Mouse (Mus musculus) CH12.LX (cell line): Measurements from ENCODE around the gene Zswim1.

ENCODE experiments used
- CHD1 ChIP-seq: IDR thresholded peaks from 2 replicates; pipeline ENCODE4 v1.6.1; 2012; ENCODE audit warnings: low read depth, low read length, improper control_type of control experiment, inconsistent platforms
- CHD2 ChIP-seq: IDR thresholded peaks from 2 replicates; pipeline ENCODE4 v1.6.1; 2011; ENCODE audit warnings: low read length, improper control_type of control experiment
- CTCF ChIP-seq, 2 experiments: IDR thresholded peaks in 1 of 2; conservative IDR thresholded peaks in 1 of 2; 2 replicates each; pipeline ENCODE4 v1.5.1; 2011 to 2012; ENCODE audit warnings: low read depth in 2 of 2, low read length in 2 of 2, improper control_type of control experiment in 1 of 2, inconsistent platforms in 1 of 2, mild to moderate bottlenecking in 1 of 2, moderate library complexity in 1 of 2
- EP300 ChIP-seq: IDR thresholded peaks from 2 replicates; pipeline ENCODE4 v1.6.1; 2011; ENCODE audit warnings: low read length, improper control_type of control experiment
- HCFC1 ChIP-seq: IDR thresholded peaks from 2 replicates; pipeline ENCODE4 v1.6.1; 2012; ENCODE audit warnings: low read depth, mild to moderate bottlenecking, inconsistent platforms, low read length, improper control_type of control experiment
- JUND ChIP-seq: conservative IDR thresholded peaks from 2 replicates; pipeline ENCODE4 v1.6.1; 2011; ENCODE audit warnings: low read depth, low read length, improper control_type of control experiment
- KAT2A ChIP-seq: IDR thresholded peaks from 2 replicates; pipeline ENCODE4 v1.6.1; 2012; ENCODE audit warnings: low read length, improper control_type of control experiment, inconsistent platforms; ENCODE audit not compliant: insufficient replicate concordance
- MEF2A ChIP-seq: IDR thresholded peaks from 2 replicates; pipeline ENCODE4 v1.6.1; 2014; ENCODE audit warnings: low read depth, mild to moderate bottlenecking, inconsistent platforms, low read length, improper control_type of control experiment, borderline replicate concordance
- MXI1 ChIP-seq: IDR thresholded peaks from 2 replicates; pipeline ENCODE4 v1.6.1; 2011; ENCODE audit warnings: mild to moderate bottlenecking, low read depth, low read length, improper control_type of control experiment
- NRF1 ChIP-seq: IDR thresholded peaks from 2 replicates; pipeline ENCODE4 v1.6.1; 2014; ENCODE audit warnings: low read depth, mild to moderate bottlenecking, inconsistent platforms, low read length, improper control_type of control experiment, moderate library complexity
- POLR2A ChIP-seq: IDR thresholded peaks from 2 replicates; pipeline ENCODE4 v1.6.1; 2011; ENCODE audit warnings: low read depth, mild to moderate bottlenecking, improper control_type of control experiment, low read length
- RCOR1 ChIP-seq: conservative IDR thresholded peaks from 2 replicates; pipeline ENCODE4 v1.6.1; 2012; ENCODE audit warnings: low read depth, mild to moderate bottlenecking, inconsistent platforms, low read length, improper control_type of control experiment
- ZKSCAN1 ChIP-seq: IDR thresholded peaks from 2 replicates; pipeline ENCODE4 v1.6.1; 2012; ENCODE audit warnings: low read depth, inconsistent platforms, low read length, improper control_type of control experiment, borderline replicate concordance
- ZNF384 ChIP-seq: IDR thresholded peaks from 2 replicates; pipeline ENCODE4 v1.6.1; 2012; ENCODE audit warnings: low read depth, low read length, improper control_type of control experiment, inconsistent platforms

- TF ChIP-seq HCFC1 (no peak), RCOR1 (no peak), POLR2A (no peak), CHD2 (no peak), CHD1 (no peak), MEF2A (no peak), MXI1 (no peak), CTCF (conservative IDR thresholded peaks at IDR 0.05 in 1 of 2, IDR thresholded peaks at IDR 0.05 in 1 of 2; ENCODE audit: low read depth in 2 of 2, low read length in 2 of 2) (no peak), KAT2A (no peak), ZNF384 (no peak), ZKSCAN1 (no peak), JUND (no peak), EP300 (no peak), NRF1 (no peak)
Observed at GRCm38 (mm10) chr2:164777246-164778014, 45.1 kb upstream of the Zswim1 start.
